Mouse (Mus musculus) CH12.LX (cell line): Measurements from ENCODE around the gene Ndufaf7. TPM values are rescaled to one million over a fixed set of nuclear protein-coding genes. Genes with fewer than 3 reads are reported as not detected.

Experiments
- DNase-seq: peaks from one replicate; pipeline ENCODE4 v3.0.0-alpha.2; 2013; ENCODE audit errors: extremely low read depth
- H3K27ac ChIP-seq: 2 replicates; pipeline ENCODE4 v1.5.1; 2012; ENCODE audit warnings: low read depth, mild to moderate bottlenecking, control low read depth, moderate library complexity; ENCODE audit not compliant: insufficient read depth
- H3K27me3 ChIP-seq: replicated peaks from 2 replicates; pipeline ENCODE3; 2012; ENCODE audit warnings: inconsistent platforms
- H3K36me3 ChIP-seq, 2 experiments: replicated peaks in 1 of 2; 2 replicates each; pipeline versions ENCODE3 to v1.6.1; 2012; ENCODE audit warnings: inconsistent platforms in 1 of 2, low read length in 1 of 2, mild to moderate bottlenecking in 1 of 2, mixed read lengths in 1 of 2, moderate library complexity in 1 of 2; ENCODE audit not compliant: control insufficient read depth in 1 of 2, insufficient read depth in 1 of 2
- H3K4me1 ChIP-seq, 2 experiments: 2 replicates each; pipeline ENCODE4 v1.6.1; 2012; ENCODE audit warnings: inconsistent platforms in 1 of 2, moderate library complexity in 1 of 2; ENCODE audit not compliant: insufficient read depth in 2 of 2, control insufficient read depth in 1 of 2
- H3K4me2 ChIP-seq: 2 replicates; pipeline ENCODE4 v1.6.1; 2012; ENCODE audit warnings: low read depth, mild to moderate bottlenecking, control low read depth; ENCODE audit not compliant: poor library complexity, insufficient read depth, severe bottlenecking
- H3K4me3 ChIP-seq, 3 experiments: fragments of 150-350 bp in 1 of 3; sonication (generic) in 1 of 3; replicated peaks in 1 of 3; 2 replicates each; pipeline versions ENCODE3 to v1.5.1; 2011 to 2012; ENCODE audit warnings: low read depth in 2 of 3, low read length in 2 of 3, mild to moderate bottlenecking in 2 of 3, moderate library complexity in 2 of 3, control low read depth in 1 of 3, improper control_type of control experiment in 1 of 3, inconsistent platforms in 1 of 3, mixed read lengths in 1 of 3; ENCODE audit not compliant: poor library complexity in 1 of 3
- H3K79me2 ChIP-seq: replicated peaks from 2 replicates; pipeline ENCODE4 v1.6.1; 2012; ENCODE audit warnings: mild to moderate bottlenecking, moderate library complexity; ENCODE audit not compliant: control insufficient read depth, poor library complexity, insufficient read depth, severe bottlenecking; ENCODE audit errors: extremely low read depth
- H3K9ac ChIP-seq: 2 replicates; pipeline ENCODE4 v1.6.1; 2012; ENCODE audit warnings: low read depth, mild to moderate bottlenecking, control low read depth, moderate library complexity; ENCODE audit not compliant: insufficient read depth
- H3K9me3 ChIP-seq: replicated peaks from 2 replicates; pipeline ENCODE3; 2012; ENCODE audit warnings: low read length, inconsistent platforms, mixed read lengths
- CHD2 ChIP-seq: IDR thresholded peaks from 2 replicates; pipeline ENCODE4 v1.6.1; 2011; ENCODE audit warnings: low read length, improper control_type of control experiment
- CTCF ChIP-seq, 2 experiments: IDR thresholded peaks in 1 of 2; conservative IDR thresholded peaks in 1 of 2; 2 replicates each; pipeline ENCODE4 v1.5.1; 2011 to 2012; ENCODE audit warnings: low read depth in 2 of 2, low read length in 2 of 2, improper control_type of control experiment in 1 of 2, inconsistent platforms in 1 of 2, mild to moderate bottlenecking in 1 of 2, moderate library complexity in 1 of 2
- ELF1 ChIP-seq: IDR thresholded peaks from 2 replicates; pipeline ENCODE4 v1.6.1; 2014; ENCODE audit warnings: low read depth, mild to moderate bottlenecking, inconsistent platforms, low read length, improper control_type of control experiment
- EP300 ChIP-seq: IDR thresholded peaks from 2 replicates; pipeline ENCODE4 v1.6.1; 2011; ENCODE audit warnings: low read length, improper control_type of control experiment
- ETS1 ChIP-seq: conservative IDR thresholded peaks from 2 replicates; pipeline ENCODE4 v1.6.1; 2012; ENCODE audit warnings: low read depth, mild to moderate bottlenecking, inconsistent platforms, low read length, improper control_type of control experiment, moderate library complexity
- HCFC1 ChIP-seq: IDR thresholded peaks from 2 replicates; pipeline ENCODE4 v1.6.1; 2012; ENCODE audit warnings: low read depth, mild to moderate bottlenecking, inconsistent platforms, low read length, improper control_type of control experiment
- IRF4 ChIP-seq: IDR thresholded peaks from 2 replicates; pipeline ENCODE4 v1.6.1; 2014; ENCODE audit warnings: low read depth, mild to moderate bottlenecking, inconsistent platforms, low read length, improper control_type of control experiment
- JUND ChIP-seq: conservative IDR thresholded peaks from 2 replicates; pipeline ENCODE4 v1.6.1; 2011; ENCODE audit warnings: low read depth, low read length, improper control_type of control experiment
- MAX ChIP-seq: IDR thresholded peaks from 2 replicates; pipeline ENCODE4 v1.6.1; 2011; ENCODE audit warnings: low read length, improper control_type of control experiment
- MAZ ChIP-seq: IDR thresholded peaks from 2 replicates; pipeline ENCODE4 v1.6.1; 2012; ENCODE audit warnings: low read depth, mild to moderate bottlenecking, inconsistent platforms, low read length, improper control_type of control experiment, moderate library complexity
- MEF2A ChIP-seq: IDR thresholded peaks from 2 replicates; pipeline ENCODE4 v1.6.1; 2014; ENCODE audit warnings: low read depth, mild to moderate bottlenecking, inconsistent platforms, low read length, improper control_type of control experiment, borderline replicate concordance
- NRF1 ChIP-seq: IDR thresholded peaks from 2 replicates; pipeline ENCODE4 v1.6.1; 2014; ENCODE audit warnings: low read depth, mild to moderate bottlenecking, inconsistent platforms, low read length, improper control_type of control experiment, moderate library complexity
- PAX5 ChIP-seq: IDR thresholded peaks from 2 replicates; pipeline ENCODE4 v1.6.1; 2012; ENCODE audit warnings: low read length, inconsistent platforms, mixed read lengths
- POLR2A ChIP-seq: IDR thresholded peaks from 2 replicates; pipeline ENCODE4 v1.6.1; 2011; ENCODE audit warnings: low read depth, mild to moderate bottlenecking, improper control_type of control experiment, low read length
- POLR2AphosphoS2 ChIP-seq: IDR thresholded peaks from 2 replicates; pipeline ENCODE4 v1.6.1; 2011; ENCODE audit warnings: low read depth, low read length, improper control_type of control experiment
- RAD21 ChIP-seq: IDR thresholded peaks from 2 replicates; pipeline ENCODE4 v1.6.1; 2011; ENCODE audit warnings: low read depth, mild to moderate bottlenecking, low read length, improper control_type of control experiment, moderate library complexity
- RCOR1 ChIP-seq: conservative IDR thresholded peaks from 2 replicates; pipeline ENCODE4 v1.6.1; 2012; ENCODE audit warnings: low read depth, mild to moderate bottlenecking, inconsistent platforms, low read length, improper control_type of control experiment
- SMC3 ChIP-seq: IDR thresholded peaks from 2 replicates; pipeline ENCODE4 v1.6.1; 2011; ENCODE audit warnings: low read depth, low read length, improper control_type of control experiment
- USF1 ChIP-seq: IDR thresholded peaks from 2 replicates; pipeline ENCODE4 v1.6.1; 2014; ENCODE audit warnings: low read depth, mild to moderate bottlenecking, inconsistent platforms, low read length, improper control_type of control experiment
- USF2 ChIP-seq: conservative IDR thresholded peaks from 2 replicates; pipeline ENCODE4 v1.6.1; 2011; ENCODE audit warnings: low read depth, low read length, improper control_type of control experiment
- ZC3H11A ChIP-seq: IDR thresholded peaks from 2 replicates; pipeline ENCODE4 v1.6.1; 2012; ENCODE audit warnings: low read depth, mild to moderate bottlenecking, inconsistent platforms, low read length, improper control_type of control experiment
- ZMIZ1 ChIP-seq: IDR thresholded peaks from 2 replicates; pipeline ENCODE4 v1.6.1; 2012; ENCODE audit warnings: low read depth, mild to moderate bottlenecking, inconsistent platforms, low read length, improper control_type of control experiment
- ZNF384 ChIP-seq: IDR thresholded peaks from 2 replicates; pipeline ENCODE4 v1.6.1; 2012; ENCODE audit warnings: low read depth, low read length, improper control_type of control experiment, inconsistent platforms
- dilution Hi-C: fragments of 300-500 bp; cut with MboI; formaldehyde crosslinking; loops from 2 replicates; pipeline ENCODE4 v1.14.3; 2020; ENCODE audit warnings: low sequenced_read_pairs; ENCODE audit not compliant: extremely low pct_unique_long_range_greater_than_20kb, extremely low pct_ligation_motif_present
- in situ Hi-C: fragments of 300-500 bp; cut with MboI; formaldehyde crosslinking; loops from 3 replicates; pipeline ENCODE4 v1.14.3; 2019; ENCODE audit warnings: low sequenced_read_pairs, low pct_ligation_motif_present, low pct_unique_long_range_greater_than_20kb, mixed read lengths
- polyA plus RNA-seq: library from polyadenylated mRNA; unstranded; fragments of >175 nt; gene quantifications from 2 replicates; pipeline ENCODE4 v1.2.1, GENCODE M21; 2012; ENCODE audit warnings: low read depth; ENCODE audit not compliant: insufficient read length
- total RNA-seq, 2 experiments: library from RNA; depleted of rRNA; stranded (reverse); fragments of 300-350 nt in 1 of 2; fragments of >200 nt in 1 of 2; gene quantifications; 2 replicates each; pipeline ENCODE4 v1.2.3; 2012 to 2014

Gene Ndufaf7
- total and polyA plus RNA-seq, 3 experiments: 41.7 to 54.1 (median 42.4) TPM

DNA sequence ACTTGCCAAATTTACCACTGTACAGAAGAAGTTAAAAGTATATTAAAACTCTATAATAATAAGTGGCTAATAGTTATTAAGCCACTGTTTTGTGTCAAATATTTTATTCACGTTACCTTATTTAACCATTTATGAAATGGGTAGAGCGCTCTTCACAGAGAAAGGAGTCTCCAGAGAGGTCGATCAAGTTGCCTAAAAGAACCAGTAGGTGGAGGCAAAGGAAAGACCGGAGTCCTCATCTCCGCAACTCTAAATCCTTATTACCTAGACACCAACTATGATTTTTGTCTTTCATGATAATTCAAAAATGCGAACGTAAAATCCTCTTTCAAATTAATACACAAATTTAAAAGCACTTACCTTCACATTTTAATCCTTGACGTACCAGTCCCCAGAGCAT is 46.2 kb downstream of the Ndufaf7 start:
- no peaks in the 10 kb centered on the region for H3K27me3 ChIP-seq
- H3K27ac ChIP-seq: no peak overlapping the region
- peaks cover 2 to 6% of the 10 kb centered on the region in 2 experiments; a peak in 2 of 4 replicates for H3K4me1 ChIP-seq
- no peak overlapping the region for H3K4me2 ChIP-seq
- no peak overlapping the region for H3K4me3 ChIP-seq
- no peaks in the 10 kb centered on the region for H3K36me3 ChIP-seq
- TF ChIP-seq RAD21 (peak; percentile 48), CTCF (conservative IDR thresholded peaks at IDR 0.05 in 1 of 2, IDR thresholded peaks at IDR 0.05 in 1 of 2; ENCODE audit: low read depth in 2 of 2, low read length in 2 of 2) (peak in 1 of 2 experiments; percentile 36; a peak in 2 of 4 replicates), NRF1 (no peak), POLR2A (no peak), ETS1 (no peak), PAX5 (no peak)
- H3K9me3 ChIP-seq: no peaks in the 10 kb centered on the region
- dilution Hi-C loops: no loop called here
- in situ Hi-C loops: no loop called here
- no peak overlapping the region for H3K9ac ChIP-seq
- no peak for DNase-seq
- H3K79me2 ChIP-seq: no peaks in the 10 kb centered on the region

- Histone ChIP-seq H3K9me3 (no peaks in the 10 kb centered on the region), H3K79me2 (no peaks in the 10 kb centered on the region), H3K27me3 (no peaks in the 10 kb centered on the region), H3K27ac (no peak overlapping the region), H3K4me1 (peaks cover 2 to 6% of the 10 kb centered on the region in 2 experiments; a peak in 2 of 4 replicates), H3K4me3 (no peak overlapping the region), H3K9ac (no peak overlapping the region), H3K4me2 (0 out of 2 replicates have a peak overlapping the region, but pooled peaks have one; percentile 0), H3K36me3 (no peaks in the 10 kb centered on the region)
- TF ChIP-seq HCFC1: no peak
- no peak for TF ChIP-seq JUND
- dilution Hi-C loops: no loop called here
- DNase-seq: no peak
- in situ Hi-C loops: no loop called here
Observed at GRCm38 (mm10) chr17:78983736-78984135, 46.8 kb downstream of the Ndufaf7 start.

- H3K27me3 ChIP-seq: no peaks in the 10 kb centered on the region
- no peak overlapping the region for H3K9ac ChIP-seq
- DNase-seq: no peak
- H3K4me3 ChIP-seq: no peak overlapping the region
- H3K79me2 ChIP-seq: no peaks in the 10 kb centered on the region
- H3K4me1 ChIP-seq: peaks cover 0 to 6% of the 10 kb centered on the region in 2 experiments; a peak in 1 of 4 replicates
- H3K9me3 ChIP-seq: no peaks in the 10 kb centered on the region
- dilution Hi-C loops: no loop called here
- no peak overlapping the region for H3K27ac ChIP-seq
- in situ Hi-C loops: no loop called here
- H3K4me2 ChIP-seq: no peak overlapping the region
- no peaks in the 10 kb centered on the region for H3K36me3 ChIP-seq
- TF ChIP-seq CHD2 (no peak), MEF2A (no peak), POLR2A (no peak), ZNF384 (no peak), SMC3 (no peak), NRF1 (no peak), ELF1 (no peak), MAX (no peak), ZMIZ1 (no peak), CTCF (conservative IDR thresholded peaks at IDR 0.05 in 1 of 2, IDR thresholded peaks at IDR 0.05 in 1 of 2; ENCODE audit: low read depth in 2 of 2, low read length in 2 of 2) (no peak), IRF4 (no peak), EP300 (no peak), ZC3H11A (no peak), USF2 (no peak), HCFC1 (no peak), RCOR1 (no peak), POLR2AphosphoS2 (no peak), USF1 (no peak), MAZ (no peak)
Observed at GRCm38 (mm10) chr17:78989015-78989414, 52.1 kb downstream of the Ndufaf7 start.
